Mouse (Mus musculus): ENCODE measurements at regions not wholly inside any gene's neighbourhood (a gene's known extent, or its start where the extent isn't known, plus 50 kb on each side); places are given as distances from the start of the nearest gene placed in this dataset.

DNA sequence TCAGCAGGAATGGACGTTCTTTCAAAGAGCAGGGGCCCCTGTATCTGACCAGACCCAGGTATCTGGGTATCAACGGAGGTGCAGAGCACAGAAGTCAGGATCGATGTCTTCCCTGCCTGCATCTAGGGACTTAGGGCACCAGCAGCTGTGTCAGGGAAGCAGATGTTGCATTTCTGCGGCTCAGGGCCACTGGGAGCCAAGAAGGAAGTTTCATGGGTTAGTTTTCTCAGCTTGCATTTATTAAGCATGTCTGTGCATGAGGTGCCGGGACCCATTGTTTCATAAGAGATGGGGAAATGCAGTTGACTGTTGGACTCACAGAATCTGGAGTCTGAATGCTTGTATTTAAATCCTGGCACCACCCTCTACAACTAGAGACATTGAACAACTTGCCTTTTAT is 71.3 kb upstream of the Spon1 start:
- TF ChIP-seq CTCF (IDR thresholded peaks at IDR 0.05; ENCODE audit: extremely low read depth, insufficient read depth, insufficient read length, insufficient replicate concordance) (no peak), POLR2A (IDR thresholded peaks at IDR 0.05; ENCODE audit: low read depth, low read length) (no peak)
